Mouse (Mus musculus) left cerebral cortex, postnatal 25 days (tissue): ENCODE data around the gene Cyfip1. TPM values are rescaled to one million over a fixed set of nuclear protein-coding genes. Genes with fewer than 3 reads are reported as not detected.
"Not testable (repeated sequence)": the region's sequence is repeated elsewhere in the genome, so short reads cannot be mapped to it uniquely, and the experiment has no call there.

Experiments
- DNase-seq, 2 experiments: peaks; one replicate each; pipeline ENCODE4 v3.0.0; 2022; ENCODE audit warnings: low spot score in 2 of 2, mixed read lengths in 1 of 2
- intact Hi-C: fragments of 180-260 bp; cut with DNase I; formaldehyde crosslinking; loops from one replicate; pipeline ENCODE4 v1.15.1; 2025
- total RNA-seq, 2 experiments: library from RNA; stranded (reverse); gene quantifications; 2 replicates each; pipeline ENCODE4 v1.2.3; 2021

Gene Cyfip1
- total RNA-seq, 2 experiments from 2014 or later: 66.7 to 73.1 TPM

DNA sequence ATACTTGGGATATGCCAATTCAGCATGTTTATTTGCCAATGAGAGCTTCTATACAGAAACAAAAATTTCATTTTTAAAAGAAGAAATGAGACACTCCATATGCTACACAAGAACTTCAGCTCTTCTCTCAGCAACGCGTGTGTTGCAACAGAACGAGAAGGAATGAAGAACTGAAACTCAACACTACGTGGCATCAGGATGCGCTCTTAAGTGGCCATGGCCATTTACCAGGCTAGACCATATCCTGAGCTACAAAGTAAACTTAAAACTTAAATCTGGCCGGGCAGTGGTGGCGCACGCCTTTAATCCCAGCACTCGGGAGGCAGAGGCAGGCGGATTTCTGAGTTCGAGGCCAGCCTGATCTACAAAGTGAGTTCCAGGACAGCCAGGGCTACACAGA, 76.8 kb downstream of the Cyfip1 start:
- DNase-seq, intact Hi-C loops: not testable (repeated sequence)

DNA sequence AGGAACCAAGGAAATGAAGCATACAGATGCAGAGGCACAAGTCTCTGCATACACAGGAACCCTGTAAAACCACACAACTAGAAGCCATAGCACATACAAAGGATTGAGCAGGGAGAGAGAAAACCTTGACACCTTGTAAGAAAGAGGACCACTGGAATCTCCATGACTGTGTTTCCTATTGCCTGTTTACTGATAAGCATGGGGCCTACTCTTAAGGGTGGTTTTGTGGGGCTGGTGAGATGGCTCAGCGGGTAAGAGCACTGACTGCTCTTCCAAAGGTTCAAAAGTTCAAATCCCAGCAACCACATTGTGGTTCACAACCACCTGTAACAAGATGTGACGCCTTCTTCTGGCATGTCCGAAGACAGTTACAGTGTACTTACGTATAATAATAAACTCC, 85.7 kb downstream of the Cyfip1 start:
- no peak for DNase-seq
- intact Hi-C loops: loop anchor here (10.0 kb wide), 1 partner anchor 208 kb away; no protein-coding TSS in a partner anchor

DNA sequence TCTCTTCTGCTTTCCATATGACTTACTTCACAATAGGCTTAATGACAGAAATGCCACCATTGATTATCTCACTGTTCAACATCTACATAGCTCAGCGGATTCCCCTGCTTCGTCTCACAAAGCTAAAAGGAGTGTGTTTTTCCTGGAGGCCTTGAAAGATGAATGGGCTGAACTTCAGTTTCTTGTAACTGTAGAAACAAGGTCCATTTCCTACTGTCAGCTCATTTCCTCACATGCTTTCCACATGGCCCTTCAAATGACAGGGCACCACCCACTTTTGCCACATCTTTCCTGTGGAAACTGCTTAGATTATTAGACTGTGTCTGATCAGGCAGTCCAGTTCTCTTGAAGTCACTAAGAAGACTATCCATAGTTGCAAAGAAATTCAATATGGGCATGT, 87.1 kb downstream of the Cyfip1 start:
- intact Hi-C loops: loop anchor here (10.0 kb wide), 1 partner anchor 206 kb away; no protein-coding TSS in a partner anchor
- DNase-seq: no peak

- DNase-seq: no peak
- intact Hi-C loops: no loop called here
Observed at GRCm38 (mm10) chr7:55935025-55935424, 93.5 kb downstream of the Cyfip1 start.

DNA sequence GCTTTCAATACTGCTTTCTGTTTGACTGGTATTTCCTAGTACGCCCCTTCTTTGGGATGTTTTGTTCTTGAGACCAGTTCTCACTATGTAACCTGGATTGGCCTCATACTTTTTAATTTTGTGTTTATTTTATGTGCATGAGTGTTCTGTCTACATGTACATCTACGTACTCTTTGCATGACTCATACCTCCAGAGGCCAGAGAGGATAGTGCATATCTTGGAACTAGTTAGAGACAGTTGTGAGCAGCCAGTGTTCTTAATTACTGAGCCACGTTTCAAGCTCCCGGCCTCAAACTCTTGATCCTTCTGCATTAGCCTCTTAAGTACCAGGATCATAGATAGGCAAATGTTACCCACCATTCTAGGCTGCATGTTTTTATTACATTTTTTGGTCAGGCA, 96.8 kb downstream of the Cyfip1 start:
- intact Hi-C loops: no loop called here

GRCm38 (mm10) chr7:55956054-55956453, 114.5 kb downstream of the Cyfip1 start:
- intact Hi-C loops: no loop called here
- no peak for DNase-seq

More for the DNA sequence above, 96.8 kb downstream of the Cyfip1 start:
- DNase-seq: no peak

- intact Hi-C loops: no loop called here
Observed at GRCm38 (mm10) chr7:55957178-55957577, 115.6 kb downstream of the Cyfip1 start.

DNA sequence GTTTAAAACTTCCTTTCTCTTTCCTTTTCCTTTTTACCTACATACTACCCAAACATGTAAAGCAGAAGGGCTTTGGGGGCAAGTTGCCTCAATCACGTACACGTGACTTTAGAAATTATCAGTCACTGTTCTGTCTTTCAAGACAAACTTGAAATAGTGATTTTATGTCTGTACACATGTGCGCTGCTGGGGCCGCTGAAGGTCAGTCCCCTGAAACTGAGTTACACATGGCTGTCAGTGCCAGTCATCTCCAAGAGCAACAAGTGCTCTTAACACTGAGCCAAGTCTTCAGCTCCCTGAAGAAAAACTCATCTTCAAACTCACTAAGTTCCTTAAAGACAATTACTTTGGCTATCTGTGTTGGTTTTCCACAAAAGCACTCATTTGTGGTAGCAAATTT, 116.4 kb downstream of the Cyfip1 start:
- intact Hi-C loops: no loop called here
- DNase-seq: no peak

More at GRCm38 (mm10) chr7:55957178-55957577, 115.6 kb downstream of the Cyfip1 start:
- DNase-seq: no peak

- no peak for DNase-seq
- intact Hi-C loops: loop anchor here (2.0 kb wide), 1 partner anchor 17 kb away; no protein-coding TSS in a partner anchor
Observed at GRCm38 (mm10) chr7:55959801-55960200, 118.3 kb downstream of the Cyfip1 start.

DNA sequence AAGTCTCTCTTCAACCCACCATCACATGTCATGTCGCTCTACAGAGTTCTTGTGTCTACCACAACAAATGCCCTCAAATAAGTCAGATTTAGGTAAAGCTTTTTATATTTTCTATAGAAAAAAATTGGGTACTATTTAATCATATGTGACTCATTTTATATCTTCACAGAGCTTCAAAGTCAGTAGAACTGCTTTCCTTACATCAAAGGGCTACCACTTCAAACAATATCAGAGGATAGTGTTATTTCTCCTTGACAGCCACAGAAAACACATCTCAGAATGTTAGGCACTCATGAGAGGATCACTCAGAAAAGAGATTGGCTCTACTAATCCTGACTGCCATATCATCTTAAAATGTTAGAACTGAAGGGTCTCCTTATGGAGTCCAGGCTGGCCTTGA, 119.0 kb downstream of the Cyfip1 start:
- no peak for DNase-seq
- intact Hi-C loops: loop anchor here (2.0 kb wide), 1 partner anchor 18 kb away; no protein-coding TSS in a partner anchor

DNA sequence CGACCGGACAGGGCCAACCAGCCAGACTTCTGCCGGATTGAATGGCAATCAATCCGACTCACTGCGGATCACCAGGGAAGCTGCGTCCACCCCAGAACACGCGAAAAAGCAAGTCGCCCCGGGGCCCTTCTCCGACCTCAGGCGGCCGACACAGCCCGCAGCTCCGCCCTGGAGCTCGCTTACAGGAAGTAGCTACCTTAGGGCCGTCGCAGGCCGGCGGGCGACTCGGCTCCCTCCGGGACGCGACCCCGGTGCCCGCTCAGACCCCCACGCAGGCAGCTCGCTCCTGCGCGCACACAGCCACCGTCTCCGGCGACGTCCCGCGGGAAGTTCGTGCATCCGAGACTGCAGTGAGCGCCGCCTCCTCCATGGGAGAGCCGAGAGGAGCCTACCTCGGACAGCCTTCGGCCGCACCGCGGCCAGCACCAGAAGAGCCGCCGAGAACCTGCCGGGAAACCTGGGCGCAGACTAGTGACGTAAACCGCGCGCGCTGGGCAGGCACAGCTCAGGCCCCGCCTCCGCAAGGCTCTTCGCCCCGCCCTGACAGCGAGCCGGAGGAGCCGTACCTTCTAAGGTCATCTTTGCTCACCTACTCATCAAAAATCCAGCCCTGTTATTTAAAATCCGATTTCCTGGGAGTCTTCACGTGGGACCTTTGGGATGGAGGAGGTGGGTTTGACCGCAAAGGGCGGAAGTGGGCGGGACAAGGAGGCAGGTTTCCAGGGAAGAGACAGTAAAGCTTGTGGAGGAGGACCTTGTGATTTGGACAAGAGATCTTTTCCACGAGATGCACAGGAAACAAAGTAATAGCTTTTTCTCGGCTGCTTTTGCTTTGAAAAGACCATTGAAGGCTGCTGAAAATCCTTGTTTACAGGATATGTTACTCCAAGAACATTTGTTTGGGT, 120.7 kb downstream of the Cyfip1 start, which contains the start of gene Nipa2:
Gene Nipa2, minus strand, starts transcription at position 473 of the 905 bp plus-strand sequence.
- intact Hi-C loops: no loop called here

GRCm38 (mm10) chr7:55966866-55967460, 125.4 kb downstream of the Cyfip1 start:
- intact Hi-C loops: no loop called here
- no peak for DNase-seq

More for the DNA sequence above, 120.7 kb downstream of the Cyfip1 start, which contains the start of gene Nipa2:
- peak; percentile 95 to 96 for DNase-seq

GRCm38 (mm10) chr7:55968258-55968901, 126.8 kb downstream of the Cyfip1 start:
- intact Hi-C loops: no loop called here
- peak in 1 of 2 experiments; percentile 53 for DNase-seq

- intact Hi-C loops: no loop called here
- peak in 1 of 2 experiments; percentile 27 for DNase-seq
Observed at GRCm38 (mm10) chr7:55969415-55969814, 127.9 kb downstream of the Cyfip1 start.

GRCm38 (mm10) chr7:55974429-55974828, 132.9 kb downstream of the Cyfip1 start:
- no peak for DNase-seq
- intact Hi-C loops: no loop called here

DNA sequence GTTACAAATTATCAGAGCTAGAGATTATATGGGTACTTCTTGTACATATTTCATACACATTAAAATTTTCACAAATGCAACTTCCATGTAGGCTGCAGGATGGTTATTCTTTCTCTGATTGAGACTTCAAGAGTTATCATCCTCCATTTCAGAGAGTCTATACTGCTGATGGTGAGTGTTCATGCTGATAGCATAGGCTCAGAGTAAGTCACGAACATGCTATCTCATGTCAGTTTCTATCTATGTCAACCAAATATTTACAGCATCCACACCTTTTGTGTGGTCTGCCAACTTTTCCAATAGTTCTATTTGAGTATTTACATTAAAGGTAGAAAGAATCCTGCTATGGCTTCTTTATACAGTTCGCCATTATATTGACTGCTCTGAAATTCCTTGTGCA, 140.0 kb downstream of the Cyfip1 start:
- intact Hi-C loops: no loop called here
- DNase-seq: no peak
